Mouse (Mus musculus): ENCODE results near the gene Utp6. TPM values are rescaled to one million over a fixed set of nuclear protein-coding genes. Genes with fewer than 3 reads are reported as not detected.

Gene Utp6
- polyA plus RNA-seq (2014; fragmentation: Nextera tagmentation; extraction: Ambion mirVana), result 45.7 and 68.6 TPM in 2 replicates

DNA sequence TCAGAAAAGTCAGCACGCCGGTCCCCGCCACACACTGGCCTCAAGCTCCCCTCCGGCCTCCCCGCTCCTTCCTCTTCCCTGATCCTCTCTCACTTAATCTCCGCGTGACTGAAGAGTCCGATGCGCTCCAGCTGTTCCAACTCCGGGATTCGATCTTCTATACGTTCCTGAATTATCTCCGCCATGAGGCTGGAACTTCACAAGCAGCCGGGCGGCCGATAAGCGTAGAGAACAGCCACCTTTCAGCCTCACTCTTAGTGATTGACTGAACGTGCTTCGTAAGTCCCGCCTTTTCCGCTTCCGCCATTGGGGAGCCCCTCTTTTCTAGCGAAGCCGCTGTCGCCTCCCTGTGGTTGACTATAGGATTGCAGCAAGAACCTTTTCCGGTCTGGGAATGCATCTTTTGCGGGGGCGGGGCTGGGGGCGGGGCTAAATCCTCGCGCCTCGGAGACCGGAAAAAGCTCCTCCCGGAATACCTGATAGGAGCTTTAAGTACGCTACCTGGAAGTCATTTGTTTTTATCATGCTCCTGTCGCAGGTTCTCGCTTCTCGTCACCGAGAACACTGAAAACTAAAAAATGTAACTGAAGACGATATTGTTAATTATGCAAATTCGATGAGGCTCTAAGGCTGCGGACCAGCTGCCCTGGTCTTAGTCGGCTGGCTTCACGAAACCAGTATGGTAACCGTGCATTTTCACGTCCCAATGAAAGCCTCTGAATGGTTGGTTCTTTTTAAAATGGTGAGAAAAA lies at the start of gene Utp6:
Utp6 (minus strand) TSS at position 266 of the 752 bp plus-strand sequence.
- H3K36me3 ChIP-seq (ENCODE audit: control insufficient read depth, insufficient read depth, low read length), result peaks cover 19% of the 10 kb centered on the region
- H3K4me2 ChIP-seq (replicated peaks; ENCODE audit: low read depth, low read length), result peak within 1 kb of the TSS; percentile 55
- peak within 1 kb of the TSS; percentile 65 for H3K4me3 ChIP-seq (ENCODE audit: low read length)
- ATAC-seq (ENCODE audit: low FRiP score, low TSS enrichment), result peak; percentile 96
- H3K4me1 ChIP-seq (ENCODE audit: control insufficient read depth, insufficient read depth, low read length), result 0 out of 2 replicates have a peak, but pooled peaks cover 5% of the 10 kb centered on the region
- WGBS, result under 1% methylated on average over 46 of the region's 46 CpGs
- peak within 1 kb of the TSS; percentile 66 for H3K9ac ChIP-seq (ENCODE audit: low read depth, low read length)
- no peaks in the 10 kb centered on the region for H3K27me3 ChIP-seq (ENCODE audit: control insufficient read depth, insufficient read depth, low read length)
- H3K9me3 ChIP-seq (ENCODE audit: control insufficient read depth, low read length), result no peaks in the 10 kb centered on the region
- peak within 1 kb of the TSS; percentile 59 for H3K27ac ChIP-seq (ENCODE audit: low read depth, low read length)

- WGBS, result 5% methylated on average over 7 of the region's 7 CpGs
- Histone ChIP-seq H3K27ac (ENCODE audit: low read depth, low read length) (no peak overlapping the region), H3K36me3 (ENCODE audit: control insufficient read depth, insufficient read depth, low read length) (peaks cover 21% of the 10 kb centered on the region), H3K9me3 (ENCODE audit: control insufficient read depth, low read length) (no peaks in the 10 kb centered on the region), H3K9ac (ENCODE audit: low read depth, low read length) (peak overlapping the region; percentile 91; the same call in 1 of the 2 replicates), H3K27me3 (ENCODE audit: control insufficient read depth, insufficient read depth, low read length) (no peaks in the 10 kb centered on the region), H3K4me3 (ENCODE audit: low read length) (peak overlapping the region; percentile 86), H3K4me1 (ENCODE audit: control insufficient read depth, insufficient read depth, low read length) (peaks cover 4% of the 10 kb centered on the region), H3K4me2 (replicated peaks; ENCODE audit: low read depth, low read length) (peak overlapping the region; percentile 45)
- no peak for ATAC-seq (ENCODE audit: low FRiP score, low TSS enrichment)
Measured at GRCm38 (mm10) chr11:79994271-79994988, 32.2 kb upstream of the Utp6 start.

- peak overlapping the region; percentile 86 for H3K4me3 ChIP-seq (ENCODE audit: low read length)
- peak; percentile 56 for ATAC-seq (ENCODE audit: low FRiP score, low TSS enrichment)
- no peaks in the 10 kb centered on the region for H3K27me3 ChIP-seq (ENCODE audit: control insufficient read depth, insufficient read depth, low read length)
- H3K9ac ChIP-seq (ENCODE audit: low read depth, low read length), result peak overlapping the region; percentile 91
- under 1% methylated on average over 69 of the region's 74 CpGs for WGBS
- no peaks in the 10 kb centered on the region for H3K9me3 ChIP-seq (ENCODE audit: control insufficient read depth, low read length)
- peak overlapping the region; percentile 100 for H3K27ac ChIP-seq (ENCODE audit: low read depth, low read length)
- H3K36me3 ChIP-seq (ENCODE audit: control insufficient read depth, insufficient read depth, low read length), result peaks cover 15% of the 10 kb centered on the region
- H3K4me2 ChIP-seq (replicated peaks; ENCODE audit: low read depth, low read length), result peak overlapping the region; percentile 45
- H3K4me1 ChIP-seq (ENCODE audit: control insufficient read depth, insufficient read depth, low read length), result peaks cover 4% of the 10 kb centered on the region
Measured at GRCm38 (mm10) chr11:79993356-79994270, 31.4 kb upstream of the Utp6 start.

DNA sequence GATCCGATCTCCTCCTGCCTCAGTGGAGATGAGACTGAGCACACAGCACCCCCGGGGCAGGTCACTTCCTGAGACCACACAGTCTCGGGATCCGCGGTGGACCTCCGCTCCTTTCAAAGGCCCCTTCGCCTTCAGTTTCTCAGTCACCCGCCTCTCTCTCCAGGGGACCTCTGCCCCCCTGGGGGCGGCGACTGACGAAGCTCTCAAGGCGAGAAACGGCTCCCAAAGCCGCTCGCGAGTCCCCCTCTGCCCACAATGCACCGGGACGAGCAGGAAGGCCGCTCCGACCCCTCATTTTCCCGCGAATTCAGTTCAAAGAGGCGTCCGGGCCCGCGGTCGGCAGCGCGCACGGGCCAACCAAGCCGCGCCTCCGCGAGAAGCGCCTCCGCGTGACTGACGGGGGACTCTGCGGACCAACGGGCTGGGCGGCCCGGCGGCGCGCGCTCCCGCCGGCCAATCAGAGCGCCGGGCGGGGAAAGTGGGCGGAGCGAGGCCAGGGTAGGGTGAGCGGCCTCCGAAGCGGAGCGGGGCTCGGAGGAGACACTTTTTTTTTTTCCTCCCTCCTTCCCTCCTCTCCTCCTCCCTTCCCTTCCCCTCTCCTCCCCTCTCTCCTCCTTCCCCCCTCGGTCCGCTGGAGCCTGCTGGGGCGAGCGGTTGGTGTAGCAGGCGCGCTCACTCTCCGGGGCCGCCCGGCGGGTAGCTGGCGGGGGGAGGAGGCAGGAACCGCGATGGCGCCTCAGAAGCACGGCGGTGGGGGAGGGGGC lies 30.6 kb upstream of the Utp6 start, which contains the start of gene Suz12:
Suz12 (plus strand) TSS at position 515 of the 764 bp plus-strand sequence.
- peak; percentile 93 for ATAC-seq (ENCODE audit: low FRiP score, low TSS enrichment)
- H3K4me2 ChIP-seq (replicated peaks; ENCODE audit: low read depth, low read length), result peak within 1 kb of the TSS; percentile 45
- WGBS, result under 1% methylated on average over 72 of the region's 74 CpGs
- peak within 1 kb of the TSS; percentile 91 for H3K9ac ChIP-seq (ENCODE audit: low read depth, low read length)
- H3K27me3 ChIP-seq (ENCODE audit: control insufficient read depth, insufficient read depth, low read length), result no peaks in the 10 kb centered on the region
- H3K27ac ChIP-seq (ENCODE audit: low read depth, low read length), result peak within 1 kb of the TSS; percentile 100
- H3K4me3 ChIP-seq (ENCODE audit: low read length), result peak within 1 kb of the TSS; percentile 86
- H3K4me1 ChIP-seq (ENCODE audit: control insufficient read depth, insufficient read depth, low read length), result peaks cover 4% of the 10 kb centered on the region
- peaks cover 15% of the 10 kb centered on the region for H3K36me3 ChIP-seq (ENCODE audit: control insufficient read depth, insufficient read depth, low read length)
- no peaks in the 10 kb centered on the region for H3K9me3 ChIP-seq (ENCODE audit: control insufficient read depth, low read length)

DNA sequence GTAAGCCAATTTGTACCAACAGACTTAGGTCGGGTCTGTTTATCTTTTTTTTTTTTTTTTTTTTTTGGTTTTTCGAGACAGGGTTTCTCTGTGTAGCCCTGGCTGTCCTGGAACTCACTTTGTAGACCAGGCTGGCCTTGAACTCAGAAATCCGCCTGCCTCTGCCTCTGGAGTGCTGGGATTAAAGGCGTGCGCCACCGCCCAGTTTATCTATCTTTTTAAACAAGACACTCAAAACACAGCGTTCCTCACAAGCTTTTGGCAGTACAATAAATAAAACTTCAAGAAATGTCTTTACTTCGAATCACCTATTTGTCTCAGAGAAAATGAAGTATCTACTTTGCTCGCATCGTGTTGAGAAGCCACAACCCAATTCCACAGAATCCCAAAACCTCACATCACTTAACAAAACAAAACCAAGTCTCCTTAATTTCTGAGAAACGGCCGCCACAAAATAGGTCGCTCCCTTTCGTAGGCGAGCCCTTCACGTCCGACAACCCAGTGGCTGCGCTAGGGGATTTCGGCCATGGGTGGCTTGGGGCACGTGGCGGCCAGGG lies 29.9 kb upstream of the Utp6 start:
- Histone ChIP-seq H3K9ac (ENCODE audit: low read depth, low read length) (peak overlapping the region; percentile 91), H3K4me1 (ENCODE audit: control insufficient read depth, insufficient read depth, low read length) (peaks cover 4% of the 10 kb centered on the region), H3K36me3 (ENCODE audit: control insufficient read depth, insufficient read depth, low read length) (peaks cover 12% of the 10 kb centered on the region), H3K9me3 (ENCODE audit: control insufficient read depth, low read length) (no peaks in the 10 kb centered on the region), H3K4me2 (replicated peaks; ENCODE audit: low read depth, low read length) (peak overlapping the region; percentile 44), H3K27ac (ENCODE audit: low read depth, low read length) (peak overlapping the region; percentile 100), H3K27me3 (ENCODE audit: control insufficient read depth, insufficient read depth, low read length) (no peaks in the 10 kb centered on the region), H3K4me3 (ENCODE audit: low read length) (peak overlapping the region; percentile 86)
- ATAC-seq (ENCODE audit: low FRiP score, low TSS enrichment), result no peak
- 28% methylated on average over 20 of the region's 21 CpGs for WGBS

DNA sequence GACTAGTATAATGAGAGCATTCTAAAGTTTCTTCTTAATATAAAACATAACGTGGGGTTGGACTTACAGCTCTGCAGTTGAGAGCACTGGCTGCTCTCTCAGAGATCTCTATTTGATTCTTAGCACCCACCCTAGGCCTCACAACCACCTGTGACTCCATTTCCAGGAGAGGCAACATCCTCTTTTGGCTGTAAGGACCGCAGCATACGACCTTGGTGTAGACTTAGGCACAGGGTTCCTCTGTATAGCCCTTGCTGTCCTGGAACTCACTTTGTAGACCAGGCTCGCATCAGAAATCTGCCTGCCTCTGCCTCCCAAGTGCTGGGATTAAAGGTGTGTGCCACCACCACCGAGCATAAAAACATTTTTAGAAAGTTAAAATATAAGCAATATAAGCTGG lies 29.4 kb upstream of the Utp6 start:
- Histone ChIP-seq H3K9me3 (ENCODE audit: control insufficient read depth, low read length) (no peaks in the 10 kb centered on the region), H3K4me1 (ENCODE audit: control insufficient read depth, insufficient read depth, low read length) (peaks cover 4% of the 10 kb centered on the region), H3K4me3 (ENCODE audit: low read length) (no peak overlapping the region), H3K27me3 (ENCODE audit: control insufficient read depth, insufficient read depth, low read length) (no peaks in the 10 kb centered on the region), H3K4me2 (replicated peaks; ENCODE audit: low read depth, low read length) (no peak overlapping the region), H3K36me3 (ENCODE audit: control insufficient read depth, insufficient read depth, low read length) (peaks cover 7% of the 10 kb centered on the region), H3K9ac (ENCODE audit: low read depth, low read length) (no peak overlapping the region), H3K27ac (ENCODE audit: low read depth, low read length) (no peak overlapping the region)
- WGBS, result 96% methylated on average over 5 of the region's 5 CpGs
- no peak for ATAC-seq (ENCODE audit: low FRiP score, low TSS enrichment)

DNA sequence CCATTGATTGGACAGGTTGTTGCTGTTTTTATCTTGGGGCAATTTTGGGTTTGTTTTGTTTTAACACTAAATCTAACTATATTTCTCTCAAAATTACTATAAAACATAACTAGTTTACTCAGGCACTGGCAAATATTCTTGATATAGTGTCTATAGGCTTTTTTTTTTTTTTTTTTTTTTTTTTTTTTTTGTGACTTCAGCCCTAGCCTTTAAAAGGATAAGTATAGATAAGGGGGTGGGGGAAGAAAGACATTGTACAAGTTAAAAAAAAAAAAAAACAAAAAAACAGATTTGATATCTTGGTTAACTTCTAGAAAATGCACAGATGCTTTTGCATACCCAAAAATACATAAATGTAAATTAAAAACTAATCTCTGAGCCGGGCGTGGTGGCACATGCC lies 27.9 kb upstream of the Utp6 start:
- ATAC-seq (ENCODE audit: low FRiP score, low TSS enrichment), result no peak
- Histone ChIP-seq H3K9me3 (ENCODE audit: control insufficient read depth, low read length) (no peaks in the 10 kb centered on the region), H3K36me3 (ENCODE audit: control insufficient read depth, insufficient read depth, low read length) (no peaks in the 10 kb centered on the region), H3K4me3 (ENCODE audit: low read length) (no peak overlapping the region), H3K27ac (ENCODE audit: low read depth, low read length) (no peak overlapping the region), H3K4me2 (replicated peaks; ENCODE audit: low read depth, low read length) (no peak overlapping the region), H3K4me1 (ENCODE audit: control insufficient read depth, insufficient read depth, low read length) (peaks cover 1% of the 10 kb centered on the region), H3K9ac (ENCODE audit: low read depth, low read length) (no peak overlapping the region), H3K27me3 (ENCODE audit: control insufficient read depth, insufficient read depth, low read length) (no peaks in the 10 kb centered on the region)
- 94% methylated on average over 2 of the region's 2 CpGs for WGBS

DNA sequence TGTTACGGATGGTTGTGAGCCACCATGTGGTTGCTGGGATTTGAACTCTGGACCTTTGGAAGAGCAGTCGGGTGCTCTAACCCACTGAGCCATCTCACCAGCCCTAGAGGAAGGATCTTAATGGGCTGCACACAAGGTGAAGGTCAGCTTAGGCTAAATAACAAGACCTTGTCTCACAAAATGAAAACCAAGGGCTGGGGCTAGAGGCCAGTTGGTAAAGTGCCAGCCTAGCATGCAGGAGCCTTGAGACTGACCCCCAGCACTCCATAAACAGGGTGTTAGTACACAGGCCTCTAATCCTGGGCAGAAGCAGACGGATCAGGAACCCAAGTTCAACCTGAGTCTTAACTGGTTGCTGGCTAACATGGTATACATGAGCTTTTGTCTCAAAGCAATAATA lies 25.7 kb upstream of the Utp6 start:
- no peak overlapping the region for H3K4me2 ChIP-seq (replicated peaks; ENCODE audit: low read depth, low read length)
- ATAC-seq (ENCODE audit: low FRiP score, low TSS enrichment), result no peak
- WGBS, result 74% methylated on average over 2 of the region's 3 CpGs
- no peaks in the 10 kb centered on the region for H3K9me3 ChIP-seq (ENCODE audit: control insufficient read depth, low read length)
- H3K4me3 ChIP-seq (ENCODE audit: low read length), result no peak overlapping the region
- H3K36me3 ChIP-seq (ENCODE audit: control insufficient read depth, insufficient read depth, low read length), result no peaks in the 10 kb centered on the region
- H3K27ac ChIP-seq (ENCODE audit: low read depth, low read length), result no peak overlapping the region
- H3K4me1 ChIP-seq (ENCODE audit: control insufficient read depth, insufficient read depth, low read length), result no peaks in the 10 kb centered on the region
- H3K27me3 ChIP-seq (ENCODE audit: control insufficient read depth, insufficient read depth, low read length), result no peaks in the 10 kb centered on the region
- H3K9ac ChIP-seq (ENCODE audit: low read depth, low read length), result no peak overlapping the region

All from kidney, embryonic 14.5 days (tissue).